Comparison of ENCODE assay signal across 7 mouse cellular contexts in the genomic region with DNA sequence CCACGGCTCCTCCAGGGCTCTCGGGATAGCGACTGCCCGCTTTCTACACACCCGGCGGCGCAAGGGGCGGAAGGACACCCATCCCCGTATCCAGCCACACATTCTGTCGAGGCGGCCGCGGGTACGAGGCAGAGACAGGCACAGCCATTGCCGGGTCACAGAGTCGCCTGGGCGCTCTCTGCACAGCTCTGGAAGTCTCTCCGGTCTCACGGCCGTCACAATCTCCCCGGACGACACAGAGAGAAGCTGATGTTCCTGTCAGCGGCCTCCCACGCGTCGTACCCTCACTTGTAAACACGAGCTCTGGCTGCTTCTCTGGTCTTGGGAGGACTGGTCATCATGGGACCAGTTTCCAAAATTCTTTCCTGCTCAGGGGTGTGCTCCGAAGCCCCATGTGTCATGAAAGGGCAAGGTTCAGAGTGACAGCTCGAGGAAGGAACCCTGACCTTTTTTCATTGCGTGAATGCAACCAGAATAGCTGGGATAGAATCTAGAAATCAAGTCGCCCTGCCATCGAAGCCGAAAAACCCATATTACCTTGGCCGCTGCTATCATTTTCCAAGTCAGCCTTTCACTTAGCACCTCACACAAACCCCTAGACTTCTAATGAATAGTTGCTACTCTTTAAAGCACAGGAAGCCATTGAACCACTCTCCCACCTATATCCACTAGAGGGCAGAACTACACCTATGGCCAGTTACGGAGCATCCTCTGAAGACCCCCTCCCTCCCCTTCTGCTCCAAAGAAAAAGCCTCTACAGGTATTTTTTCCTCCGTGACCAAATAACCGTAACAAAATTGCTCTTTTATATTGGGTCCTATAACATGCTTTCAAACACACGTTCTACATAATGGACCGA. TPM values are rescaled to one million over a fixed set of nuclear protein-coding genes. Genes with fewer than 3 reads are reported as not detected.
DNase-seq lines count a peak whose midpoint lies in the region; ATAC-seq lines count a peak whose summit lies in the region.

No protein-coding gene starts in this region.

- DNase-seq in NIH3T3 (ENCODE audit: low read depth) = peak; percentile 78
- peak; percentile 63 for DNase-seq in c-Kit-positive CD71-positive TER-119-negative erythroid progenitor cells, embryonic 14.5 days (ENCODE audit: low read depth)
- peak; percentile 53 for DNase-seq in forebrain, embryonic 10.5 days (ENCODE audit: extremely low spot score, low spot score)
- peak; percentile 80 for DNase-seq in hindbrain, embryonic 11.5 days (ENCODE audit: low spot score)
- peak; percentile 79 for DNase-seq in layer of hippocampus, adult 9-11 months
- peak; percentile 78 for DNase-seq in lung, postnatal 10 days
- DNase-seq in retina, postnatal 1 day = peak; percentile 87

- no peaks in the 10 kb centered on the region for H3K27me3 ChIP-seq in forebrain, embryonic 10.5 days (ENCODE audit: poor library complexity, severe bottlenecking)
- H3K27me3 ChIP-seq in hindbrain, embryonic 11.5 days (ENCODE audit: control insufficient read depth, insufficient read depth, low read length) = no peaks in the 10 kb centered on the region

- H3K9me3 ChIP-seq in forebrain, embryonic 10.5 days = no peaks in the 10 kb centered on the region
- no peaks in the 10 kb centered on the region for H3K9me3 ChIP-seq in hindbrain, embryonic 11.5 days (ENCODE audit: control insufficient read depth, low read length)

- peak; percentile 73 for ATAC-seq in hindbrain, embryonic 11.5 days (ENCODE audit: low FRiP score)

- 2% methylated on average over 39 of the region's 39 CpGs for WGBS in forebrain, embryonic 10.5 days
- 1% methylated on average over 39 of the region's 39 CpGs for WGBS in hindbrain, embryonic 11.5 days

- H3K36me3 ChIP-seq in forebrain, embryonic 10.5 days (replicated peaks) = no peaks in the 10 kb centered on the region
- H3K36me3 ChIP-seq in hindbrain, embryonic 11.5 days (ENCODE audit: control insufficient read depth, insufficient read depth, low read length) = no peaks in the 10 kb centered on the region

- peak overlapping the region; percentile 97 for H3K27ac ChIP-seq in forebrain, embryonic 10.5 days
- peak overlapping the region; percentile 97 for H3K27ac ChIP-seq in hindbrain, embryonic 11.5 days (ENCODE audit: low read depth, low read length)

- peak overlapping the region; percentile 93 for H3K9ac ChIP-seq in hindbrain, embryonic 11.5 days (ENCODE audit: low read depth, low read length)

- peaks cover 29% of the 10 kb centered on the region for H3K4me1 ChIP-seq in forebrain, embryonic 10.5 days
- H3K4me1 ChIP-seq in hindbrain, embryonic 11.5 days (replicated peaks; ENCODE audit: control insufficient read depth, insufficient read depth, low read length) = no peaks in the 10 kb centered on the region

- peak overlapping the region; percentile 87 for H3K4me2 ChIP-seq in hindbrain, embryonic 11.5 days (replicated peaks; ENCODE audit: low read depth, low read length)

- peak overlapping the region; percentile 90 for H3K4me3 ChIP-seq in forebrain, embryonic 10.5 days
- H3K4me3 ChIP-seq in hindbrain, embryonic 11.5 days (ENCODE audit: low read depth, low read length) = peak overlapping the region; percentile 68

RNA-seq across cellular contexts. Expression of gene Atp2c1, which starts 31.6 kb away (rescaled TPM):
- polyA plus RNA-seq in forebrain, embryonic 10.5 days (2016; fragmentation: Nextera tagmentation; extraction: Ambion mirVana) = 50.3 and 52.6 TPM in 2 replicates
- polyA plus RNA-seq in hindbrain, embryonic 11.5 days (2014; fragmentation: Nextera tagmentation; extraction: Ambion mirVana) = 65.3 and 83.1 TPM in 2 replicates

Comparison
In these comparisons a context has a peak if more than half of its experiments do, and no peak if none do; other contexts are left out.
1. Peak in every context shown above with its lines: DNase-seq, ATAC-seq, H3K4me3 ChIP-seq and H3K27ac ChIP-seq.